Mouse (Mus musculus) stomach, embryonic 15.5 days (tissue): Measurements from ENCODE around the gene Plcb4. TPM values are rescaled to one million over a fixed set of nuclear protein-coding genes. Genes with fewer than 3 reads are reported as not detected.

Experiments
- ATAC-seq: fragments of 200-750 bp; cut with Nextera tagmentation; 2 replicates; pipeline ENCODE4 v1.8.0; 2017; ENCODE audit warnings: low read depth, moderate number of reproducible peaks, moderate TSS enrichment; ENCODE audit not compliant: insufficient read depth, low FRiP score
- H3K27ac ChIP-seq: fragments of 300-500 bp; sonication (generic); 2 replicates; pipeline ENCODE4 v1.5.1; 2015; ENCODE audit warnings: mild to moderate bottlenecking, inconsistent platforms
- H3K27me3 ChIP-seq: fragments of 300-500 bp; sonication (generic); replicated peaks from 2 replicates; pipeline ENCODE4 v1.6.1; 2015; ENCODE audit warnings: inconsistent platforms
- H3K36me3 ChIP-seq: fragments of 300-500 bp; sonication (generic); 2 replicates; pipeline ENCODE4 v1.6.1; 2015; ENCODE audit warnings: inconsistent platforms
- H3K4me1 ChIP-seq: fragments of 300-500 bp; sonication (generic); 2 replicates; pipeline ENCODE4 v1.6.1; 2015; ENCODE audit warnings: inconsistent platforms
- H3K4me2 ChIP-seq: fragments of 300-500 bp; sonication (generic); 2 replicates; pipeline ENCODE4 v1.6.1; 2015; ENCODE audit warnings: mild to moderate bottlenecking, inconsistent platforms
- H3K4me3 ChIP-seq: fragments of 300-500 bp; sonication (generic); replicated peaks from 2 replicates; pipeline ENCODE4 v1.5.1; 2015; ENCODE audit warnings: inconsistent platforms
- H3K9ac ChIP-seq: fragments of 300-500 bp; sonication (generic); 2 replicates; pipeline ENCODE4 v1.6.1; 2015; ENCODE audit warnings: inconsistent platforms
- H3K9me3 ChIP-seq: fragments of 300-500 bp; sonication (generic); 2 replicates; pipeline ENCODE4 v1.6.1; 2016; ENCODE audit warnings: inconsistent platforms
- WGBS: fragments of 180-500 bp; shearing (Covaris S2); methylation state at CpG from one replicate; pipeline ENCODE4 v1.1.7; 2015; 5-methylcytosine and 5-hydroxymethylcytosine counted together
- polyA plus RNA-seq: library from polyadenylated mRNA; unstranded; fragments of >200 nt; fragmentation: Nextera tagmentation; extraction: Ambion mirVana; gene quantifications from 2 replicates; pipeline ENCODE4 v1.2.1, GENCODE M21; 2015

Plcb4 gene
- polyA plus RNA-seq, 1 experiment from 2014 or later = 24.7 TPM

DNA sequence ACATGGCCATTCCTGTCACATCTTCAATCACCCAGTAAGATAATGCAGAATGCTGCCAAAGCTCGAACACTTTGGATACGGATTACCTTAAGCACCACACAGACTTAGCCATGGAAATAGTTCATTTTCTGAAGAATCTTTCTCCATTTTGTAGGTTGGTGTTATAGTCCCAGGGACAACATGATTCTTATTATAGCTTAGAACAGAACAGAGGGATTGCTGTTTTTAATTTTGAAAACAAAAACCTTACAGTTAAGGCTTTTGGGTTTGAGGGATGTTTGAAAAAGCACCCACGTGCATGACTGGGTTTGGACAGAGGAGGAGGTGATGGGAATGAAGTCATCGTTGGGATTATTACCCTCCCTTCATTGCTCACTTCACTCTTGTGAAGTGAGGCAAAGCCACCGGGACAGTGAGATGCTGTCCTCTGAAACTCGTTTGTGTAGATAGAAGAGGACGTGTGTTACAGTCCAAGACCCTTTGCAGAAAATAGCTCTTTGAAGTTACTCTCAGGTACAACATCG is 18.2 kb downstream of the Plcb4 start:
- no peak for ATAC-seq
- H3K9ac ChIP-seq = no peak overlapping the region
- H3K4me3 ChIP-seq = no peak overlapping the region
- 78% methylated on average over 8 of the region's 8 CpGs for WGBS
- H3K4me2 ChIP-seq = no peak overlapping the region
- H3K4me1 ChIP-seq = peaks cover 5% of the 10 kb centered on the region; the same call in 1 of the 2 replicates
- no peaks in the 10 kb centered on the region for H3K36me3 ChIP-seq
- H3K27me3 ChIP-seq = no peaks in the 10 kb centered on the region
- H3K27ac ChIP-seq = no peak overlapping the region
- no peaks in the 10 kb centered on the region for H3K9me3 ChIP-seq

DNA sequence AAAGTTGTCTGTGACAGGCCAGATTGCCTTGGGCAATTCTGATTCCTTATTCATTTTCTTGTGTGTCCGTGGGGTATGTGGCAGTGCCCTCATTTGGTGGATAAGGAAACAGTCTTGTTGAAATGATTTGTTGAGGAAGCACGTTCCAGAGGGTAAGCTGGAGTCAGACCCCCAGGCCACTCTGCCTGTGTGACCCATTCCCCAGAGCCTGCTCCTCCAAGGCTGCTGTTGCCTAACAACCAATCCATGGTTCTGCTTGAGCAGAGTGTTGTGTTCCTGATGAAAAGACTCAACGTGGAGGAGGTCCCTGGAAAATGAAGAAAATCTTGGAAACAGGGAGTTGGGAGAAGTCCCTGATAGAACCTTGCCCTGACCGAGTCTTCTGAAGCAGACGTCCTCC is 18.8 kb downstream of the Plcb4 start:
- Histone ChIP-seq H3K36me3 (no peaks in the 10 kb centered on the region), H3K4me3 (no peak overlapping the region), H3K27ac (no peak overlapping the region), H3K9me3 (no peaks in the 10 kb centered on the region), H3K27me3 (no peaks in the 10 kb centered on the region), H3K9ac (no peak overlapping the region), H3K4me1 (peaks cover 1% of the 10 kb centered on the region; the same call in 1 of the 2 replicates), H3K4me2 (no peak overlapping the region)
- WGBS = 78% methylated on average over 5 of the region's 5 CpGs
- ATAC-seq = no peak

DNA sequence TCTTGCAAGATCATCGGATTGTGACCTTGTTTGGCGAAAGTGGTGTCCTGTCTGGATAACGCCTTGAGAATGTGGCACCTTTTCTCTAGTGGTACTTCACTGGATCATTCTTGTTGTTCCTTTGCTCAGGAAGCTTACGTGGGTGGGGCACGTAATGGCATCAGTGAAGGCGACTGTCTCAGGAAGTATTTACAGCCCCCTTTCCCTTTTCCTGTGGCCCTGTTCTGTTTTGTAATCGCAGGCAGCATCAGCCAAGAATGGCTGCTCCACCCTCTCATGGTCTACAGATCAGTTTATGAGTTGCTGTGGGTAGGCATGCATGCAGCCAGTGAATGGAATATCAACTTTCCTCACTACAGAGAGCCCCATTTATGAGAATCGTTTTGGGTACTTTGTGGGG is 21.2 kb downstream of the Plcb4 start:
- H3K36me3 ChIP-seq = no peaks in the 10 kb centered on the region
- no peak overlapping the region for H3K27ac ChIP-seq
- H3K4me3 ChIP-seq = no peak overlapping the region
- 85% methylated on average over 8 of the region's 8 CpGs for WGBS
- H3K9ac ChIP-seq = no peak overlapping the region
- ATAC-seq = no peak
- H3K27me3 ChIP-seq = no peaks in the 10 kb centered on the region
- H3K4me2 ChIP-seq = no peak overlapping the region
- H3K9me3 ChIP-seq = no peaks in the 10 kb centered on the region
- H3K4me1 ChIP-seq = no peaks in the 10 kb centered on the region

DNA sequence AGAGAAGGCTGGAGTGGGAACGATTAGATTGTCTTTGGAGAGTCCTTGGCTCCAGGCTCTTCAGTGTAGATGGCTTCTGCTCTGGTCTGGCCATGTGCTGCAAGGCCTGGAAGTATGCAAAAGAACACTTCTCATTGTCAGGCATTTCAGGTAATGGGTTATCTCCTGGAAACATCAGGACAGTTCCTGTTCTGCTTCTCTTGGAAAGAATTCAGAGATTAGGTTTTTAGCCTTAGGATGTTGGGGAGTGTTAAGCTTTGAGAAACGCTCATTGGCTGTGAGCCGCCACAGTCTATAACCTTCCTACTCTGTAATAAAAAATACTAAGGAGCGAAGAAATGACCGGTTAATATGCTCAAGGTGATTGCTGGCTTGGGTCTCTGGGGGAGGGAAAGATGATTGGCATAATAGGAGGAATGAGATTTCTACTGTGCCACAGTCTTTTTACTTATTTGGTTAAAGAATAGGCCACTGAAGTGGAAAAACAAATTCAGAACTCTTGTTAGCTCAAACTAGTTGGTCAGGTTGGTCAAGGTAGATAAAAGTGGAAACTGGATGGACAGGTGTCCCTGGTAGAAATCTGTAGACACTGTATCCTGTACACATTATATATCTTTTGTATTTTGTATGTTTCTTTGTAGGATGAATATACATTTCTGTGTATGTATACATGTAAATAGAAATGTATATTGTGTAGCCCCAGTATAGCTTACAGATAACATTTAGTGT is 21.8 kb downstream of the Plcb4 start:
- Histone ChIP-seq H3K27me3 (no peaks in the 10 kb centered on the region), H3K4me2 (no peak overlapping the region), H3K27ac (no peak overlapping the region), H3K4me1 (no peaks in the 10 kb centered on the region), H3K9me3 (no peaks in the 10 kb centered on the region), H3K4me3 (no peak overlapping the region), H3K36me3 (no peaks in the 10 kb centered on the region), H3K9ac (no peak overlapping the region)
- 92% methylated on average over 5 of the region's 5 CpGs for WGBS
- ATAC-seq = no peak

DNA sequence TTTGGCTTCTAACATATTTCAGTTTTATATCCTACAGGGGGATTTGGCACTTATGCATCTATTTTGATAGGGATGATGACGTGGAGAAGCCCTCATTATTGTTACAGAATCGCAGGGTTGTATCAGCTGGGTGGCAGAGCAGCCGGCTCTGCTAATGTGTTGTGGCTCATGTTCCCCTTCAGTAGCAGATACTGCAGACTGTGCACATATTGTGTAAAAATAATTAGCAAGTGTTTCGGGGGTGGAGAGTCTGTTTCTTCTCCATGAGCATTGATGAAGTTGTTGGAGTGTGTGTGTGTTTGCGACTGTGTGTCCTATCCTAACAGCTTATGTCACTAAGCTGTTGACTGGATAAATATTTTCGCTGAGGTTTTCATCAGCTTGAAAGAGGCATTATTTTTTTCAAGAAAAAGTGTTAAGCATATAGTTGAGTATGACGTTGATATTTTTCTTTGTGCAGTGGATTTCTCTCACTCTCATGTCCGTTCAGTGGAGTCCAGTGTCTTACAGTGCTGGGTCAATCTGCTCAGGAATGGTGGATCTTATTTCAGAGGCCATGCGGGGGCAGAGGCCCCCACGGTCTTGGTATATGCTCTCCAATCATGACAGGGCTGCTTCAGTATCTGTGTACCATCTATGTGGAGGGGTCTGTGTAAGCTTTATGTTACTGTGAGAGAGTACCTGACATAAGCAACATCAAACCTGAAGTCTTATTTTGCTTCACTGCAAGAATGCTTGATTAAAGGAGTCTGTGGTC is 25.1 kb downstream of the Plcb4 start:
- Histone ChIP-seq H3K27me3 (no peaks in the 10 kb centered on the region), H3K4me3 (no peak overlapping the region), H3K4me1 (peaks cover 4% of the 10 kb centered on the region; the same call in 1 of the 2 replicates), H3K4me2 (no peak overlapping the region), H3K9ac (no peak overlapping the region), H3K27ac (no peak overlapping the region), H3K9me3 (no peaks in the 10 kb centered on the region), H3K36me3 (no peaks in the 10 kb centered on the region)
- WGBS = 79% methylated on average over 10 of the region's 10 CpGs
- no peak for ATAC-seq

DNA sequence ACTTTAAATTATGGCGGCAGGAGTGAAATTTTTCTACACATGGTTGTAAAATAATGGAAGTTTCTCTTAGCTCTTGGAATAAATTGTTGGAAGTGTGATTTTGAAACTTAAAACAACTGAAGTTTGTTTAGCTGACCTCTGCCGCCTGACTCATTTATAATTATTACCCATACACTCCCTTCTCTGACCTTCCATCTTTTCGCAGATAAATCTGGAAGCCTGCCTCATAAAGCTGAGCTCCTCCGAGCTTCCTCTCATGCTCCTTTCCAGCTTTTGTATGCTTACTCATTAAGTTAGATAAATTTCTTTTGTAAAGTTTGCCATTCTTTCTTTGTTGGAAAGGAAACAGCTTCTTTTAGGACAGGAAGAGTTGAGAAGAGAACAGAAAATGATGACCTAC is 27.9 kb downstream of the Plcb4 start:
- no peaks in the 10 kb centered on the region for H3K27me3 ChIP-seq
- no peaks in the 10 kb centered on the region for H3K9me3 ChIP-seq
- ATAC-seq = no peak
- no peak overlapping the region for H3K9ac ChIP-seq
- H3K36me3 ChIP-seq = no peaks in the 10 kb centered on the region
- no peak overlapping the region for H3K4me2 ChIP-seq
- WGBS = 38% methylated on average over 4 of the region's 4 CpGs
- no peak overlapping the region for H3K27ac ChIP-seq
- no peak overlapping the region for H3K4me3 ChIP-seq
- H3K4me1 ChIP-seq = peaks cover 4% of the 10 kb centered on the region; the same call in 1 of the 2 replicates

DNA sequence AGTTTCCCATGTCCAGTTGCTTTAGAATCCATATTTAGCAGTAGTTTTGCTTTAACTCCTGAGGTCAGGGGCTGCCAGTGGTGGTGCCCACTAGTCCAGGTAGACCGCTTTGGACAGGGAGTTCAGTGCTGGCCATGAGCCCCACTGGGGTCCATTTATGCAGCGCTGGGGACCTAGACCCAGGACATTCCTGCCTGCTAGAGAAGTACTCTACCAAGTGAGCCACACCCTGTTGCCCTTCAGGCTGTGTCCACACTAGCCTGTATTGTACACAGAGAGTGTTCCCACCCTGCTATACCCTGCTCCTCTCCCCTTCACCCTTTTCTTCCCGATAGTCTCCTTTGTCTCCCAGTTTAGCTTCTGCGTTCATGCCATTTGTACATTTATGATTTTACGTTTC is 28.8 kb downstream of the Plcb4 start:
- Histone ChIP-seq H3K36me3 (no peaks in the 10 kb centered on the region), H3K27me3 (no peaks in the 10 kb centered on the region), H3K4me3 (no peak overlapping the region), H3K4me1 (peaks cover 4% of the 10 kb centered on the region; the same call in 1 of the 2 replicates), H3K9ac (no peak overlapping the region), H3K9me3 (no peaks in the 10 kb centered on the region), H3K4me2 (no peak overlapping the region), H3K27ac (no peak overlapping the region)
- WGBS = 78% methylated on average over 5 of the region's 5 CpGs
- ATAC-seq = peak; percentile 47; the same call in 1 of the 2 replicates

DNA sequence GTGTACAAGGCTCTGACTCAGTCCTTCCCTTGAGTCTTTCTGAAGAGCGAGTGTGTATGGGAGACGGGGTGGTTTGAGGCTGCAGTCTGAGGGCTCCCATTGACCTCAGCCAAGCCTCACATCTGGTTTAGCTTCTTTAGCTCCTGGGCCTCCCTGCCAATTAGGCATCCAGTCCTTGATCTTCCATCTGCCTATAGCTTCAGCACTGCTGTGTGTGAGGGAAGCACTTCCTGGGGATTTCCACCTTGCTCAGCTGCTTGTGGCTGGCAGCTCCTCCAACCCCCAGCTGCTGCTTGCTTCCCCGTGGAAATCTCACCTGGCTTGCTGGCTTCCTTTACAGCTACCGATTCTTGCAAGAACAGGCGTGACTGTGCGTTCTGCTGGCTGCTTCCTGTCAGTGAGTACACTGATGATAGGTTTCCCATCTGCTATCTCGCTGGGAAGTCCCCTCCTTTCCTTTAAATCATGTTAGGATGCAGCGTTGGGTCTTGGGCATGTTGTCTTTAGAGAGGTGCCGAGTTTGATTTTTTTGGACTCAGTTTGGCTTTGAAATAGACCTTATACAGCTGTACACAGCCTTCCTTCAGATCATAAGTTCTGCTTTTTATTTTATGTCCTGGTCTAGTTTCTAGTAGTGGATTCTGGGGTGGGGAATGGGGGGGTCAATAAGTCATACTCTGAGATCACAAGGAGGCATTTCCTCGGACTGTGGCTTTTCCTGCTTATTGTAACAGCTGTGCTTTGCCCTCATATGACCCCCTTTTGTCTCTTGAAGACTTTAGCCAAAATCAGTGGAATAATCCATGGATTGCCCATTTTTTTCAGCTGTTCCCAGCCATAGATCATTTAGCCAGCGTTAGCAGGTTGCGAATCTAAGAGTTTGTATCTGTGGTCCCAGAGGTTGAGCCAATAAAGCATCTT is 34.0 kb downstream of the Plcb4 start:
- no peak overlapping the region for H3K9ac ChIP-seq
- no peaks in the 10 kb centered on the region for H3K27me3 ChIP-seq
- ATAC-seq = no peak
- H3K9me3 ChIP-seq = no peaks in the 10 kb centered on the region
- H3K27ac ChIP-seq = no peak overlapping the region
- H3K4me3 ChIP-seq = no peak overlapping the region
- 54% methylated on average over 12 of the region's 12 CpGs for WGBS
- no peaks in the 10 kb centered on the region for H3K36me3 ChIP-seq
- no peak overlapping the region for H3K4me2 ChIP-seq
- no peaks in the 10 kb centered on the region for H3K4me1 ChIP-seq

DNA sequence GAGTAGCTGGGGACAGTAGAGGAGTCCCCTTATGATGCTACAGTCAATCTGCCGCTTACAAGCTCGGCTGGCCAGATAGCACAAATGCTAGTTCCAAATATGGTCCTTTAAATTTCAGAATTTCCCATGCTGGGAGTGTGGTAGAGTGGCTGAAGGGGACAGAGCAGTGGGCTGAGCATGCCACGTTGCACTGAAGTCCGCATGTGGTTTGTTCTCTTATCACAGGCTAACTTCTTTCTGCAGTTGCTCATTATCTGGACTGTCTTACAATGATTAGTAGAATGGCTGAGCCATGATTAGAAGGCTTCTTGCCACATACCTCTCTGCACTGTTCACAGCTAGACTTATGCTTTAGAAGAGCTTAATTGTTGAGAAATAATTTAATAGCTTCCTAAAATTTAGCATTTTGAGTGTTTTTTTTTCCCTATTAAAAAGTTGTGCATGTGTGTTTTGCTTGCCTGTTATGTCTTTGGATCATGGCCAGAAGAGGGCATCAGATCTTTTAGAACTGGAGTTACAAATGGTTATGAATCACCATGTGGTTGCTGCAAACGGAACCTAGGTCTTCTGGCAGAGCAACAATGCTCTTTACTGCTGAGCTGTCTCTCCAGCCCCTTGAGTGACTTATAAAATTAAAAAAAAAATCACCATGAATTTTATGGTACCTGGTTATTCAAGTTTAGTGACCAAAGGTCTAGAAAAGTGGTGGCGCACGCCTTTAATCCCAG is 42.0 kb downstream of the Plcb4 start:
- H3K27ac ChIP-seq = no peak overlapping the region
- peak; percentile 35; the same call in 1 of the 2 replicates for ATAC-seq
- no peaks in the 10 kb centered on the region for H3K36me3 ChIP-seq
- H3K4me1 ChIP-seq = no peaks in the 10 kb centered on the region
- no peak overlapping the region for H3K9ac ChIP-seq
- 83% methylated on average over 7 of the region's 7 CpGs for WGBS
- H3K9me3 ChIP-seq = no peaks in the 10 kb centered on the region
- no peaks in the 10 kb centered on the region for H3K27me3 ChIP-seq
- no peak overlapping the region for H3K4me2 ChIP-seq
- H3K4me3 ChIP-seq = no peak overlapping the region

DNA sequence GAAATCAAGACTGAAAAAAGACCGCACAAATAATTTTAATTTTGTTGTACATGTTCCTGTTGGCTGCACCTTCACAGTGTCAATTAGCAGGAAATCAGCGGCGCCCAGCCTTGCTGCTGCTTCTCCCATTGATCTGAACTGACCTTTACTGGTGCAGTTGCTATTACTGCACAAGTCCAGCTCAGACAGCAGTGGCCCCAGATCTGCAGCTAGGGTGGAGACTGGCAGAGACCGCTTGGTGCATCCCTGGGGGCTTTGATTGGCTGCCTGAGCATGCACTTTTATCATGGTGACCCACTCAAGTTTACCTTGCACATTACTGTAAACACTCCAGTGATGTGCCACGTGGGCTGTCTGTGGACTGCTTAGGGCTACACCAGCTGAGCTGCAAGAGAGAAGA is 45.9 kb downstream of the Plcb4 start:
- no peak overlapping the region for H3K4me2 ChIP-seq
- H3K27ac ChIP-seq = no peak overlapping the region
- WGBS = 85% methylated on average over 5 of the region's 5 CpGs
- no peaks in the 10 kb centered on the region for H3K27me3 ChIP-seq
- H3K4me3 ChIP-seq = no peak overlapping the region
- no peak for ATAC-seq
- no peak overlapping the region for H3K9ac ChIP-seq
- no peaks in the 10 kb centered on the region for H3K9me3 ChIP-seq
- no peaks in the 10 kb centered on the region for H3K36me3 ChIP-seq
- no peaks in the 10 kb centered on the region for H3K4me1 ChIP-seq

DNA sequence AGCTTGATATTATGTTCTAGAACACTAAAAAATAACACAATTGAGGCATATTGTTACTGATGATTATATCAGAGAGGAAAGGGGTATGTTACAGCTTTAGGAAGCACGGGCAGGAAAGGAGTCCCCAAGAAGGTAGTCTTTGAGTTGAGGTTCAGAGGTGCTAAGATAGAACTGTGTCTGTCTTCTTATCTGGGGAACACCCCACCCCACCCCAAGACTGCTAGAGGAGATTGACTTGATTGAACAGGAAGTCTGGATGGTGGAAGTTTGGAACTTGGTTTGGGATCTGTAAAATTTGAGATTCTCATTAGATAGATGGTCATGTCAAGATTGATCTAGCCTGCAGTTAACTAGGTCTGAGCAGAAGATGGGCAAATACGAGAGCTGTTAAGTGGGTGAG is 48.5 kb downstream of the Plcb4 start:
- no peaks in the 10 kb centered on the region for H3K27me3 ChIP-seq
- H3K4me3 ChIP-seq = no peak overlapping the region
- no peak for ATAC-seq
- H3K27ac ChIP-seq = no peak overlapping the region
- H3K4me2 ChIP-seq = no peak overlapping the region
- no peak overlapping the region for H3K9ac ChIP-seq
- no peaks in the 10 kb centered on the region for H3K9me3 ChIP-seq
- H3K4me1 ChIP-seq = peaks cover 5% of the 10 kb centered on the region; the same call in 1 of the 2 replicates
- 79% methylated on average over 2 of the region's 2 CpGs for WGBS
- no peaks in the 10 kb centered on the region for H3K36me3 ChIP-seq
